Mouse (Mus musculus) layer of hippocampus, adult 9-11 months (tissue): ENCODE measurements at regions not wholly inside any gene's neighbourhood (a gene's known extent, or its start where the extent isn't known, plus 50 kb on each side); places are given as distances from the start of the nearest gene placed in this dataset.

Experiments
- DNase-seq: peaks from one replicate; pipeline ENCODE4 v3.0.0; 2022

DNA sequence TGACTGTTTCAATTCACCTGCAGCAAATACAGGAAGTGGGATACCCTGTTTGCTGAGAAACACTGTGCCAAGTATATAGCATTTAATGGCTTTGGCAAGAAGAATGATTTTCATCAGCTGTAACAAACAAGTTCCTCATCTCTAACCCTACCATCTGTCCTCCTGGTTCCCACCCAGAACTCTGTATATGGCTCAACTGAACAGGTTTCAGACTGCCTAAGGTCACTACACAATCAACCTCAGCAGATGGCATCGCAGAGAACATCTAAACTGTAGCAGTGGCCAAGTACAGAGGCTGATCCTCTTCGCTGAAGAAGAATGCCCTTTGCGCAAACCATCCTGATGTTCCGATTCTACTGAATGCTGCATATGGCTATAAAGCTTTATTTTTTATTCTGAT, 668.8 kb upstream of the Foxg1 start:
- no peak for DNase-seq

DNA sequence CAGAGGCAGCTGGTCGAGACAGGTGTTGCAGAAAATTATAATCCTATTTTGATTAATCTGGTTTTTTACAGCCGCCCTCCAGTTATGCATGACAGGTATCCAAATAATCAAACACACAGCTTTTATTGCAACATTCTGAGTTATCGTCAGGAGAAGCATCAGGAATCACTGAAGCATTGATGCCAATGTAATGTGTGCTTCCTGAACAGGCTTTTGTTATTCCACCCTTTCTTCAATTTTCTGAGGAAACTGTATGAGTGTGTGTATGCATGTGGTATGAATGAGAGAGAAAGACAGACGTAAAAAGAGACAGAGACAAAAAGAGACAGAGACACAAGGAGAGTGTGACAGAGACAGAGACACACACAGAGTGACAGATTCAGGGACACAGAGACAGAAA, 652.6 kb upstream of the Foxg1 start:
- DNase-seq, result no peak

DNA sequence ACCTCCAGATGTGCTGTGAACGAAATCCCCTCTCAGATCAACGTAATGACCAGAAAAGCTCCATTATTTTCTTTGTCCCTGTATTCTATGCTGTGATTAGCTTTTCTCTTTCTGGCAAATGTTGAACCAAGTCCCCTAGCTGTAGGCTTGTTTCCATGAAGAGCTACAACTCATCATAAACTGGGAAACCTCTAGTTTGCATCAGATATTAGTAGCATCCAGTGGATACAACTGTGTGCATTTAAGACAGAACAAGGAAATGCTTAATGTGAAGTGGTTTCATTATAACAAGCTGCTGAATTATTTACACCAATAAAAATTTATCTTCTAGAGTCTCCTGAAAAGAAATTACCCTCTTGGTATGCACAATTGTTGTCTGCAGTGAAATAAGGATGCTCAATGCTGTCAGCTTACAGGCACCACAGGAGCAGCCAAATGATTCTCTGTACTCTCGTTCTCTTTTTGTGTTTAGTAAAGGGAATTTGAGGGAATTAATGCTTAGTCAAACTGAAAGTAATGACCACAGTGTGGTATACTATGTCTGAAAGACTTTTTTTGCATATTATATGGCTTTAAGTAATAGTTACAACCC, 623.6 kb upstream of the Foxg1 start:
- DNase-seq, result no peak
